Mouse (Mus musculus) small intestine, adult 2 months (tissue): ENCODE data around the gene Gsta3. TPM values are rescaled to one million over a fixed set of nuclear protein-coding genes. Genes with fewer than 3 reads are reported as not detected.

Experiments
- H3K27ac ChIP-seq: fragments of 200-500 bp; 2 replicates; pipeline ENCODE4 v1.5.1; 2012; ENCODE audit warnings: low read depth, low read length, control low read depth, inconsistent platforms; ENCODE audit not compliant: insufficient read depth
- H3K27me3 ChIP-seq: fragments of 200-500 bp; 2 replicates; pipeline ENCODE4 v1.6.1; 2012; ENCODE audit warnings: mild to moderate bottlenecking, moderate library complexity, low read length, inconsistent platforms; ENCODE audit not compliant: control insufficient read depth, insufficient read depth
- H3K36me3 ChIP-seq: fragments of 200-500 bp; 2 replicates; pipeline ENCODE4 v1.6.1; 2012; ENCODE audit warnings: mild to moderate bottlenecking, low read length, control low read depth, inconsistent platforms; ENCODE audit not compliant: control insufficient read depth, insufficient read depth
- H3K4me1 ChIP-seq: fragments of 200-500 bp; 2 replicates; pipeline ENCODE4 v1.6.1; 2012; ENCODE audit warnings: low read length, inconsistent platforms, mixed read lengths; ENCODE audit not compliant: control insufficient read depth, insufficient read depth, insufficient read length
- H3K4me3 ChIP-seq: fragments of 200-500 bp; 2 replicates; pipeline ENCODE4 v1.5.1; 2012; ENCODE audit warnings: low read depth, mild to moderate bottlenecking, control low read depth, inconsistent platforms, low read length, moderate library complexity
- CTCF ChIP-seq: fragments of 200-500 bp; IDR thresholded peaks from 2 replicates; pipeline ENCODE4 v1.5.1; 2012; ENCODE audit warnings: low read depth, mild to moderate bottlenecking, control low read depth, inconsistent platforms, low read length, moderate library complexity, mixed read lengths; ENCODE audit not compliant: insufficient replicate concordance, insufficient read length; ENCODE audit errors: extremely low read depth
- POLR2A ChIP-seq: fragments of 200-500 bp; IDR thresholded peaks from 2 replicates; pipeline ENCODE4 v1.6.1; 2012; ENCODE audit warnings: low read depth, mild to moderate bottlenecking, control low read depth, inconsistent platforms, low read length, moderate library complexity
- WGBS: fragments of 180-500 bp; shearing (Covaris S2); methylation state at CpG from one replicate; pipeline ENCODE4 v1.1.7; 2018; 5-methylcytosine and 5-hydroxymethylcytosine counted together
- polyA plus RNA-seq: library from polyadenylated mRNA; depleted of rRNA; stranded (reverse); fragments of >200 nt; gene quantifications from 2 replicates; pipeline ENCODE4 v1.2.3, GENCODE M21; 2012

The Gsta3 gene
- polyA plus RNA-seq, 1 experiment = 1.1 TPM

DNA sequence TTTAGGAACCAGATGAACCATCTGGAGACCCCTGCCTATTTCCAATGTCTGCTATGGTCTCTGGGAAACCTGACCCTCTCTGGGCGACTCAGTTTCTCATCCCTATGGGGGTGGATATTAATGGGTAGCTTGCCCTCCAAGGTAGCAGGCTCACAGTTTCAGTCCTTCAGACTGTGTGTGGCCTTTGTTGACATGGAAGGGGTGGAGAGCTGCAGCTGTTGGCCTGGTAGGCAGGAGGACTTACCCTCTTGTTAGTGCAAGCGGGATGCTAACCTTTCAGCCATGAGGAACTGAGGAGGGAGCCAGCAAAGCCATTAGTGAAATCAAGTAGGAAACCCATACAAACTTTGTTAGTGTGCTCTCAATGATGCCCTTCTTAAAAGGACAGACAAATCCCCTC lies 10.0 kb upstream of the Gsta3 start:
- no peak for TF ChIP-seq POLR2A
- TF ChIP-seq CTCF = no peak
- Histone ChIP-seq H3K4me1 (peaks cover 21% of the 10 kb centered on the region; the same call in 1 of the 2 replicates), H3K27me3 (no peaks in the 10 kb centered on the region), H3K27ac (peak overlapping the region; percentile 54; the same call in 1 of the 2 replicates), H3K36me3 (0 out of 2 replicates have a peak, but pooled peaks cover 2% of the 10 kb centered on the region), H3K4me3 (no peak overlapping the region)
- 84% methylated on average over 2 of the region's 2 CpGs for WGBS

GRCm38 (mm10) chr1:21231744-21232464 lies 8.5 kb upstream of the Gsta3 start:
- H3K27ac ChIP-seq = peak overlapping the region; percentile 60
- no peaks in the 10 kb centered on the region for H3K36me3 ChIP-seq
- 25% methylated on average over 5 of the region's 5 CpGs for WGBS
- TF ChIP-seq CTCF = no peak
- TF ChIP-seq POLR2A = no peak
- no peak overlapping the region for H3K4me3 ChIP-seq
- no peaks in the 10 kb centered on the region for H3K27me3 ChIP-seq
- peaks cover 21% of the 10 kb centered on the region; the same call in 1 of the 2 replicates for H3K4me1 ChIP-seq

- peak overlapping the region; percentile 52 for H3K27ac ChIP-seq
- H3K4me1 ChIP-seq = peaks cover 21% of the 10 kb centered on the region; the same call in 1 of the 2 replicates
- TF ChIP-seq CTCF (no peak), POLR2A (no peak)
- WGBS = 81% methylated on average over 1 of the region's 1 CpGs
- no peak overlapping the region for H3K4me3 ChIP-seq
- no peaks in the 10 kb centered on the region for H3K36me3 ChIP-seq
- H3K27me3 ChIP-seq = no peaks in the 10 kb centered on the region
Measured at GRCm38 (mm10) chr1:21232516-21232915, 7.9 kb upstream of the Gsta3 start.

DNA sequence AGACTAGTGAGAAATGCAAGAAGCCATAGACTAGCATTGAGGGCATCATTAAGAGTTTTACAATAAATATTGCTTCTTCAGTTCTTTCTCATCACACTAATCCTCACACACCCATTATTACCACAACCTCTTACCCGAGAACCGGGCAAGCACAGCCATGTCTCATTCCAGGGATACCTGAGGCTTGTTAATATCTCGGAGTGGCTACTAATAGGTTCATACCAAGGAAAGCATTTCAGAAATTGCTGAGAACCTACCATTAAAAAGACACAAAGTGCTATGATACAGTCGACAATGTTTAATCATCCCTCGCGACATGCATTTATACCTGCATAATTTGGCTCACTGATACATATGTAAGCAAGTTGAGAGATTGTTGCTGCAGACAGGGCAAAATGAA lies 5.0 kb upstream of the Gsta3 start:
- no peak overlapping the region for H3K4me3 ChIP-seq
- no peaks in the 10 kb centered on the region for H3K27me3 ChIP-seq
- H3K27ac ChIP-seq = no peak overlapping the region
- peaks cover 15% of the 10 kb centered on the region; the same call in 1 of the 2 replicates for H3K4me1 ChIP-seq
- H3K36me3 ChIP-seq = no peaks in the 10 kb centered on the region
- TF ChIP-seq CTCF (no peak), POLR2A (no peak)
- 92% methylated on average over 6 of the region's 6 CpGs for WGBS

GRCm38 (mm10) chr1:21241096-21241495 lies 707 bp downstream of the Gsta3 start:
- Histone ChIP-seq H3K36me3 (no peaks in the 10 kb centered on the region), H3K4me1 (peaks cover 2% of the 10 kb centered on the region; the same call in 1 of the 2 replicates), H3K4me3 (no peak overlapping the region), H3K27ac (no peak overlapping the region), H3K27me3 (no peaks in the 10 kb centered on the region)
- WGBS = 79% methylated on average over 1 of the region's 1 CpGs
- TF ChIP-seq CTCF (no peak), POLR2A (no peak)

- no peak overlapping the region for H3K27ac ChIP-seq
- H3K27me3 ChIP-seq = no peaks in the 10 kb centered on the region
- H3K4me3 ChIP-seq = no peak overlapping the region
- no peaks in the 10 kb centered on the region for H3K36me3 ChIP-seq
- peaks cover 2% of the 10 kb centered on the region; the same call in 1 of the 2 replicates for H3K4me1 ChIP-seq
- TF ChIP-seq CTCF = no peak
- no peak for TF ChIP-seq POLR2A
- WGBS = 70% methylated on average over 4 of the region's 4 CpGs
Measured at GRCm38 (mm10) chr1:21244290-21244960, 4.0 kb downstream of the Gsta3 start.

DNA sequence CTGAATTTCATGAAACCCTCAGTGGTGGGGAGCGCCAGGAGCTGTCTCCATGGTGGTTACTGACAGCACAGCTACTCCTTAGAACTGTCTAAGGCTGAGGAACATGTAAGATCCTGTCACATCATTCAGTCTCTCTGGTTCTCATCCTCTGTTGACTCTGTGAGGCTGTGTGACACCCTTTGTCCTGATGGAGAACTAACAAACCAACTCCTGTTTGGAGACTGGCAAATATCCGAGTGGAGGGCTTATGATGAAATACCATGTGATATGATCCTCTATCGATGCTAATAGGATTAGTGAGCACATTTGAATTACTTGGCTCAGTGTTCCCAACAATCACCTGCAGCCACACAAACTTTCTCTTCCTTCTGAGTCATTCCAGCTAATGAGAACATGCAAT lies 5.7 kb downstream of the Gsta3 start:
- Histone ChIP-seq H3K36me3 (0 out of 2 replicates have a peak, but pooled peaks cover 2% of the 10 kb centered on the region), H3K27ac (no peak overlapping the region), H3K4me3 (no peak overlapping the region), H3K27me3 (no peaks in the 10 kb centered on the region), H3K4me1 (no peaks in the 10 kb centered on the region)
- WGBS = 75% methylated on average over 3 of the region's 3 CpGs
- no peak for TF ChIP-seq CTCF
